Mouse (Mus musculus) bone marrow, adult 2 months (tissue): Measurements from ENCODE around the gene BC048679.

Source experiments
- CTCF ChIP-seq: fragments of 200-500 bp; IDR thresholded peaks from 2 replicates; pipeline ENCODE4 v1.5.1; 2011; ENCODE audit warnings: low read length, control low read depth; ENCODE audit not compliant: control insufficient read depth, insufficient read depth
- POLR2A ChIP-seq: fragments of 200-500 bp; IDR thresholded peaks from 2 replicates; pipeline ENCODE4 v1.6.1; 2011; ENCODE audit warnings: low read depth, mild to moderate bottlenecking, control low read depth, low read length, borderline replicate concordance; ENCODE audit not compliant: control insufficient read depth

GRCm38 (mm10) chr7:81462815-81463214, 35.3 kb downstream of the BC048679 start:
- TF ChIP-seq CTCF (no peak), POLR2A (no peak)
